Mouse (Mus musculus): ENCODE data around the gene Lrig1. TPM values are rescaled to one million over a fixed set of nuclear protein-coding genes. Genes with fewer than 3 reads are reported as not detected.

Gene Lrig1
- total RNA-seq, 1 experiment, result 19.1 TPM

DNA sequence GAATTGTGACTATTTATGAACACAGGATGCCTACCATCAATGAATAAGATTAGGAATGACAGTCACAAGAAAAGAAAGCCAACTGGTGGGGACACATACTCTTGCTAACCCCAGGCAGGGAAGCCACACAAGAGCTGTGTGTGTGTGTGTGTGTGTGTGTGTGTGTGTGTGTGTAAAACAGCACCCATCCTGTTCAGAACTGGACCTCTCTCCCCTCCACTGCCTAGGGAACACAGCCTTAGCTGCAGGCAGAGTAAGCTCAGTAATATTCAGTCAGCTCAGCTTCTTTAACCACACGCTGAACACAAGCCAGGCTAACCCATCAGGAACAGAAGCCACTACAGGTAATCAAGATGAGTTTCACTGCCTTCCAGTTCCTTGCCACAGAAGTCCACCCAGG is 34.3 kb downstream of the Lrig1 start:
- TF ChIP-seq ZNF384 (IDR thresholded peaks at IDR 0.05; ENCODE audit: low read depth, low read length) (no peak), HCFC1 (IDR thresholded peaks at IDR 0.05; ENCODE audit: borderline replicate concordance, insufficient read depth, low read length) (no peak), MAFK (IDR thresholded peaks at IDR 0.05; ENCODE audit: insufficient read depth, low read depth, low read length) (no peak)
- H3K4me1 ChIP-seq (ENCODE audit: control insufficient read depth in 2 of 2, insufficient read depth in 2 of 2, low read length in 2 of 2, poor library complexity in 1 of 2), result peaks cover 3 to 6% of the 10 kb centered on the region in 2 experiments; a peak in 3 of 4 replicates
- H3K9me3 ChIP-seq (ENCODE audit: control insufficient read depth, insufficient read depth, low read depth, low read length), result no peaks in the 10 kb centered on the region

DNA sequence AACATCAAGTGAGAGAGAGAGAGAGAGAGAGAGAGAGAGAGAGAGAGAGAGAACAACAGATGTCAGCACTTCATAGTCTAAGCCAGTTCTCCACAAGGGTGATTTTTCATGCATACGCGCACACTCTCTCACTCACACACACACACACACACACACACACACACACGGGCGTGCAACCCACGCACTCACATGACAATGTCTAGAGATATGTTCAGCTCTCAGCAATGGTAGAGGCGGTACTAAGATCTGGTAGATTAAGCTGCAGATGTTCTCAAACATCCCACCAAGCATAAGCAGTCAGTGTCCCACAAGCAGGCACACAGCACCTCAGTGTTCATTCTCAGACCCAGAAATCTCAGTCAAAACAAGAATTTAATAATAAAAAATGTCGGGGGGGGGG is 34.7 kb downstream of the Lrig1 start:
- Histone ChIP-seq H3K4me1 (ENCODE audit: control insufficient read depth in 2 of 2, insufficient read depth in 2 of 2, low read length in 2 of 2, poor library complexity in 1 of 2) (peaks cover 3 to 6% of the 10 kb centered on the region in 2 experiments; a peak in 3 of 4 replicates), H3K9me3 (ENCODE audit: control insufficient read depth, insufficient read depth, low read depth, low read length) (no peaks in the 10 kb centered on the region), H3K36me3 (ENCODE audit: control insufficient read depth, insufficient read depth, low read length, poor library complexity, severe bottlenecking) (no peaks in the 10 kb centered on the region; the same call in 1 of the 2 replicates), H3K9ac (ENCODE audit: insufficient read depth, low read depth, low read length, poor library complexity, severe bottlenecking) (no peak overlapping the region), H3K4me3 (ENCODE audit: insufficient read depth in 1 of 2, low read depth in 1 of 2, low read length in 2 of 2, poor library complexity in 1 of 2, severe bottlenecking in 1 of 2) (no peak overlapping the region), H3K27ac (ENCODE audit: insufficient read depth, low read depth, low read length, poor library complexity, severe bottlenecking) (no peak overlapping the region)
- no peak for DNase-seq (ENCODE audit: low read depth, low spot score)
- TF ChIP-seq HCFC1 (IDR thresholded peaks at IDR 0.05; ENCODE audit: borderline replicate concordance, insufficient read depth, low read length) (no peak), MAFK (IDR thresholded peaks at IDR 0.05; ENCODE audit: insufficient read depth, low read depth, low read length) (no peak), ZC3H11A (IDR thresholded peaks at IDR 0.05; ENCODE audit: borderline replicate concordance, low read depth, low read length) (no peak), ZNF384 (IDR thresholded peaks at IDR 0.05; ENCODE audit: low read depth, low read length) (no peak), CHD2 (IDR thresholded peaks at IDR 0.05; ENCODE audit: low read depth, low read length) (no peak)
- in situ Hi-C loops (cut with MboI; ENCODE audit: low sequenced_read_pairs in 2 of 2, unreplicated experiment in 2 of 2), result no loop called here

More for the DNA sequence above, 34.3 kb downstream of the Lrig1 start:
- Histone ChIP-seq H3K9ac (ENCODE audit: insufficient read depth, low read depth, low read length, poor library complexity, severe bottlenecking) (no peak overlapping the region), H3K27ac (ENCODE audit: insufficient read depth, low read depth, low read length, poor library complexity, severe bottlenecking) (no peak overlapping the region), H3K4me3 (ENCODE audit: insufficient read depth in 1 of 2, low read depth in 1 of 2, low read length in 2 of 2, poor library complexity in 1 of 2, severe bottlenecking in 1 of 2) (no peak overlapping the region), H3K36me3 (ENCODE audit: control insufficient read depth, insufficient read depth, low read length, poor library complexity, severe bottlenecking) (no peaks in the 10 kb centered on the region)
- no peak for DNase-seq (ENCODE audit: low read depth, low spot score)
- in situ Hi-C loops (cut with MboI; ENCODE audit: low sequenced_read_pairs in 2 of 2, unreplicated experiment in 2 of 2), result no loop called here

DNA sequence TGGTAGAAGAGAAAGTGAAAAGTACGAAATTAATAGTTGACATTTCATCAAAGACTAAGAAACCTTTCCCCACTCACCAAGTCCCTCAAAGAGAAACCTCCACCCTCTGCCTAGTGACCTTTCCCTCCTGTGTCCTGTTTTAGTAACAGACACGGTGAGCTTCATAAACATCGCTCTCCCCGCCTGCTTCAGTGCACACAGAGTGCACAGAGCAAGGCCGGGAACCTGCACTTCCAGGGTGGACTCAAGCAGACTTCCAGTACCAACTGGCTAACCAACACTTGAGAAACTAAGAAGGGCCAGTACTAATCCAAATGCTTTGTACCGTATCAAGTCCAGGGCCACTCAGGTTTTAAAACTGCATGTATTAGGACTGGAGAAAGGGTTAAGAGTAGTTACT is 36.0 kb downstream of the Lrig1 start:
- in situ Hi-C loops (cut with MboI; ENCODE audit: low sequenced_read_pairs in 2 of 2, unreplicated experiment in 2 of 2), result no loop called here
- TF ChIP-seq ZNF384 (IDR thresholded peaks at IDR 0.05; ENCODE audit: low read depth, low read length), result no peak
- Histone ChIP-seq H3K9ac (ENCODE audit: insufficient read depth, low read depth, low read length, poor library complexity, severe bottlenecking) (no peak overlapping the region), H3K4me3 (ENCODE audit: insufficient read depth in 1 of 2, low read depth in 1 of 2, low read length in 2 of 2, poor library complexity in 1 of 2, severe bottlenecking in 1 of 2) (no peak overlapping the region), H3K9me3 (ENCODE audit: control insufficient read depth, insufficient read depth, low read depth, low read length) (no peaks in the 10 kb centered on the region), H3K4me1 (ENCODE audit: control insufficient read depth in 2 of 2, insufficient read depth in 2 of 2, low read length in 2 of 2, poor library complexity in 1 of 2) (no peaks in the 10 kb centered on the region; a peak in 2 of 4 replicates), H3K36me3 (ENCODE audit: control insufficient read depth, insufficient read depth, low read length, poor library complexity, severe bottlenecking) (no peaks in the 10 kb centered on the region; the same call in 1 of the 2 replicates), H3K27ac (ENCODE audit: insufficient read depth, low read depth, low read length, poor library complexity, severe bottlenecking) (no peak overlapping the region)
- no peak for DNase-seq (ENCODE audit: low read depth, low spot score)

DNA sequence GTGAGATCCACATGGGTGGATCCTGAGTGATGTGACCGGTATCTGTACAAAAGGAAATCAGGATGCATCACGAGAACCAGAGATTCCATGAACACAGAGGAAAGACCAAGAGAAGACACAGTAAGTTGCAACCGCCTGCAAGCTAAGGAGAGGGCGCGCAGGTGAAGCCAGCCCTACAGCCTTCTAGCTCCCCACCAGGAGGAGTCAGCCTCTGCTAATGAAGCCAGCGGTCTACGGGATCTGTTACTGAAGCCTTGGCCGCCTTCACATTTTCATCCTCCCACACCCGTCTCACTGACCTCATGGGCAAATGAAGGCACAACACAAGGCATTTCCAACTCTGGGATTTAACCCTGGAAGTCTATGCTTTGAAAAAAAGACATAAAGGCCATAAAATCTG is 38.0 kb downstream of the Lrig1 start:
- peaks cover 0 to 2% of the 10 kb centered on the region in 2 experiments; a peak in 1 of 4 replicates for H3K4me1 ChIP-seq (ENCODE audit: control insufficient read depth in 2 of 2, insufficient read depth in 2 of 2, low read length in 2 of 2, poor library complexity in 1 of 2)
- in situ Hi-C loops (cut with MboI; ENCODE audit: low sequenced_read_pairs in 2 of 2, unreplicated experiment in 2 of 2), result no loop called here
- no peak overlapping the region for H3K9ac ChIP-seq (ENCODE audit: insufficient read depth, low read depth, low read length, poor library complexity, severe bottlenecking)
- H3K36me3 ChIP-seq (ENCODE audit: control insufficient read depth, insufficient read depth, low read length, poor library complexity, severe bottlenecking), result peaks cover 2% of the 10 kb centered on the region; the same call in 1 of the 2 replicates
- H3K9me3 ChIP-seq (ENCODE audit: control insufficient read depth, insufficient read depth, low read depth, low read length), result no peaks in the 10 kb centered on the region
- H3K4me3 ChIP-seq (ENCODE audit: insufficient read depth in 1 of 2, low read depth in 1 of 2, low read length in 2 of 2, poor library complexity in 1 of 2, severe bottlenecking in 1 of 2), result no peak overlapping the region
- no peak overlapping the region for H3K27ac ChIP-seq (ENCODE audit: insufficient read depth, low read depth, low read length, poor library complexity, severe bottlenecking)
- DNase-seq (ENCODE audit: low read depth, low spot score), result no peak
- no peak for TF ChIP-seq ZNF384 (IDR thresholded peaks at IDR 0.05; ENCODE audit: low read depth, low read length)

DNA sequence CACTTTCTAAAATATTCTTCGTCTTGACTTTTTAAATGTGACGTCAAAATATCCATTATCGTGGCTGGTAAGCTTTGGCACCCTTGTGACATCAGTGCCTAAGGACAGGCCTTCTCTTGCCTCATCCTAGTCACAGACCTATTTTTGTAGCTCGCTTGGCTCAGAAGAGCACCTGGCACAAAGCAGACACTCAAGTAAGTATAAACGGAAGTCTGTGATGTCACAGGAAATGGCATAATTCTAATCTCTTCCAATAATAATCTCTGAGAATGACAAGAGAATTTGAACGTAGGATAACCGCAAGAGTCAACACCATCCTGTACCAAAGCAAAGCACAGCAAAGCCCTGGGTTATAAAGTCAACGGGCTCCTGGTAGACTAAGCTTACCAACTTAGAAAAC is 38.6 kb downstream of the Lrig1 start:
- no peaks in the 10 kb centered on the region for H3K9me3 ChIP-seq (ENCODE audit: control insufficient read depth, insufficient read depth, low read depth, low read length)
- H3K27ac ChIP-seq (ENCODE audit: insufficient read depth, low read depth, low read length, poor library complexity, severe bottlenecking), result no peak overlapping the region
- H3K4me3 ChIP-seq (ENCODE audit: insufficient read depth in 1 of 2, low read depth in 1 of 2, low read length in 2 of 2, poor library complexity in 1 of 2, severe bottlenecking in 1 of 2), result no peak overlapping the region
- peaks cover 0 to 2% of the 10 kb centered on the region in 2 experiments; a peak in 1 of 4 replicates for H3K4me1 ChIP-seq (ENCODE audit: control insufficient read depth in 2 of 2, insufficient read depth in 2 of 2, low read length in 2 of 2, poor library complexity in 1 of 2)
- no peak for DNase-seq (ENCODE audit: low read depth, low spot score)
- in situ Hi-C loops (cut with MboI; ENCODE audit: low sequenced_read_pairs in 2 of 2, unreplicated experiment in 2 of 2), result no loop called here
- no peak for TF ChIP-seq MAFK (IDR thresholded peaks at IDR 0.05; ENCODE audit: insufficient read depth, low read depth, low read length)
- TF ChIP-seq CHD2 (IDR thresholded peaks at IDR 0.05; ENCODE audit: low read depth, low read length), result no peak
- TF ChIP-seq ZNF384 (IDR thresholded peaks at IDR 0.05; ENCODE audit: low read depth, low read length), result no peak
- no peak for TF ChIP-seq HCFC1 (IDR thresholded peaks at IDR 0.05; ENCODE audit: borderline replicate concordance, insufficient read depth, low read length)
- TF ChIP-seq ZC3H11A (IDR thresholded peaks at IDR 0.05; ENCODE audit: borderline replicate concordance, low read depth, low read length), result no peak
- H3K36me3 ChIP-seq (ENCODE audit: control insufficient read depth, insufficient read depth, low read length, poor library complexity, severe bottlenecking), result peaks cover 2% of the 10 kb centered on the region; the same call in 1 of the 2 replicates
- H3K9ac ChIP-seq (ENCODE audit: insufficient read depth, low read depth, low read length, poor library complexity, severe bottlenecking), result no peak overlapping the region

All from ES-E14 (cell line).